Mouse (Mus musculus): ENCODE measurements at regions not wholly inside any gene's neighbourhood (a gene's known extent, or its start where the extent isn't known, plus 50 kb on each side); places are given as distances from the start of the nearest gene placed in this dataset.
A peak's percentile ranks its signal among the peaks of the same experiment; 100 is the strongest.

- Histone ChIP-seq H3K36me3 (ENCODE audit: control insufficient read depth, insufficient read depth, low read length, poor library complexity, severe bottlenecking) (no peaks in the 10 kb centered on the region), H3K9me3 (ENCODE audit: control insufficient read depth, insufficient read depth, low read depth, low read length) (no peaks in the 10 kb centered on the region), H3K4me3 (ENCODE audit: insufficient read depth in 1 of 2, low read depth in 1 of 2, low read length in 2 of 2, poor library complexity in 1 of 2, severe bottlenecking in 1 of 2) (no peak overlapping the region), H3K4me1 (ENCODE audit: control insufficient read depth in 2 of 2, insufficient read depth in 2 of 2, low read length in 2 of 2, poor library complexity in 1 of 2) (peaks cover 4 to 6% of the 10 kb centered on the region in 2 experiments; a peak in 3 of 4 replicates), H3K27ac (ENCODE audit: insufficient read depth, low read depth, low read length, poor library complexity, severe bottlenecking) (no peak overlapping the region; the same call in 1 of the 2 replicates), H3K9ac (ENCODE audit: insufficient read depth, low read depth, low read length, poor library complexity, severe bottlenecking) (no peak overlapping the region)
- in situ Hi-C loops (cut with MboI; ENCODE audit: low sequenced_read_pairs in 2 of 2, unreplicated experiment in 2 of 2), result no loop called here
- peak; percentile 59 for DNase-seq (ENCODE audit: low read depth, low spot score)
- TF ChIP-seq MAFK (IDR thresholded peaks at IDR 0.05; ENCODE audit: insufficient read depth, low read depth, low read length) (no peak), HCFC1 (IDR thresholded peaks at IDR 0.05; ENCODE audit: borderline replicate concordance, insufficient read depth, low read length) (no peak), CHD2 (IDR thresholded peaks at IDR 0.05; ENCODE audit: low read depth, low read length) (no peak), ZNF384 (IDR thresholded peaks at IDR 0.05; ENCODE audit: low read depth, low read length) (no peak), ZC3H11A (IDR thresholded peaks at IDR 0.05; ENCODE audit: borderline replicate concordance, low read depth, low read length) (no peak)
Observed at GRCm38 (mm10) chr11:71597709-71598108, 152.0 kb upstream of the Wscd1 start.

- DNase-seq (ENCODE audit: low read depth, low spot score), result no peak
- Histone ChIP-seq H3K9me3 (ENCODE audit: control insufficient read depth, insufficient read depth, low read depth, low read length) (no peaks in the 10 kb centered on the region), H3K4me1 (ENCODE audit: control insufficient read depth in 2 of 2, insufficient read depth in 2 of 2, low read length in 2 of 2, poor library complexity in 1 of 2) (no peaks in the 10 kb centered on the region), H3K36me3 (ENCODE audit: control insufficient read depth, insufficient read depth, low read length, poor library complexity, severe bottlenecking) (no peaks in the 10 kb centered on the region), H3K4me3 (ENCODE audit: insufficient read depth in 1 of 2, low read depth in 1 of 2, low read length in 2 of 2, poor library complexity in 1 of 2, severe bottlenecking in 1 of 2) (no peak overlapping the region), H3K9ac (ENCODE audit: insufficient read depth, low read depth, low read length, poor library complexity, severe bottlenecking) (no peak overlapping the region), H3K27ac (ENCODE audit: insufficient read depth, low read depth, low read length, poor library complexity, severe bottlenecking) (no peak overlapping the region)
- in situ Hi-C loops (cut with MboI; ENCODE audit: low sequenced_read_pairs in 2 of 2, unreplicated experiment in 2 of 2), result no loop called here
- TF ChIP-seq MAFK (IDR thresholded peaks at IDR 0.05; ENCODE audit: insufficient read depth, low read depth, low read length) (no peak), CHD2 (IDR thresholded peaks at IDR 0.05; ENCODE audit: low read depth, low read length) (no peak), ZNF384 (IDR thresholded peaks at IDR 0.05; ENCODE audit: low read depth, low read length) (no peak), HCFC1 (IDR thresholded peaks at IDR 0.05; ENCODE audit: borderline replicate concordance, insufficient read depth, low read length) (no peak), ZC3H11A (IDR thresholded peaks at IDR 0.05; ENCODE audit: borderline replicate concordance, low read depth, low read length) (no peak)
Observed at GRCm38 (mm10) chr11:71610782-71611181, 138.9 kb upstream of the Wscd1 start.

- Histone ChIP-seq H3K36me3 (ENCODE audit: control insufficient read depth, insufficient read depth, low read length, poor library complexity, severe bottlenecking) (no peaks in the 10 kb centered on the region), H3K4me3 (ENCODE audit: insufficient read depth in 1 of 2, low read depth in 1 of 2, low read length in 2 of 2, poor library complexity in 1 of 2, severe bottlenecking in 1 of 2) (no peak overlapping the region), H3K27ac (ENCODE audit: insufficient read depth, low read depth, low read length, poor library complexity, severe bottlenecking) (no peak overlapping the region), H3K9me3 (ENCODE audit: control insufficient read depth, insufficient read depth, low read depth, low read length) (no peaks in the 10 kb centered on the region), H3K9ac (ENCODE audit: insufficient read depth, low read depth, low read length, poor library complexity, severe bottlenecking) (no peak overlapping the region), H3K4me1 (ENCODE audit: control insufficient read depth in 2 of 2, insufficient read depth in 2 of 2, low read length in 2 of 2, poor library complexity in 1 of 2) (no peaks in the 10 kb centered on the region)
- in situ Hi-C loops (cut with MboI; ENCODE audit: low sequenced_read_pairs in 2 of 2, unreplicated experiment in 2 of 2), result no loop called here
- TF ChIP-seq ZC3H11A (IDR thresholded peaks at IDR 0.05; ENCODE audit: borderline replicate concordance, low read depth, low read length) (no peak), HCFC1 (IDR thresholded peaks at IDR 0.05; ENCODE audit: borderline replicate concordance, insufficient read depth, low read length) (no peak), ZNF384 (IDR thresholded peaks at IDR 0.05; ENCODE audit: low read depth, low read length) (no peak), CHD2 (IDR thresholded peaks at IDR 0.05; ENCODE audit: low read depth, low read length) (no peak), MAFK (IDR thresholded peaks at IDR 0.05; ENCODE audit: insufficient read depth, low read depth, low read length) (no peak)
- DNase-seq (ENCODE audit: low read depth, low spot score), result no peak
Observed at GRCm38 (mm10) chr11:71615526-71615925, 134.2 kb upstream of the Wscd1 start.

GRCm38 (mm10) chr11:71625501-71626191 is 124.1 kb upstream of the Wscd1 start:
- no peak for DNase-seq (ENCODE audit: low read depth, low spot score)
- H3K4me3 ChIP-seq (ENCODE audit: insufficient read depth in 1 of 2, low read depth in 1 of 2, low read length in 2 of 2, poor library complexity in 1 of 2, severe bottlenecking in 1 of 2), result no peak overlapping the region
- in situ Hi-C loops (cut with MboI; ENCODE audit: low sequenced_read_pairs in 2 of 2, unreplicated experiment in 2 of 2), result no loop called here
- no peaks in the 10 kb centered on the region for H3K9me3 ChIP-seq (ENCODE audit: control insufficient read depth, insufficient read depth, low read depth, low read length)
- no peaks in the 10 kb centered on the region for H3K36me3 ChIP-seq (ENCODE audit: control insufficient read depth, insufficient read depth, low read length, poor library complexity, severe bottlenecking)
- no peak overlapping the region for H3K27ac ChIP-seq (ENCODE audit: insufficient read depth, low read depth, low read length, poor library complexity, severe bottlenecking)
- no peak for TF ChIP-seq HCFC1 (IDR thresholded peaks at IDR 0.05; ENCODE audit: borderline replicate concordance, insufficient read depth, low read length)
- no peak for TF ChIP-seq ZC3H11A (IDR thresholded peaks at IDR 0.05; ENCODE audit: borderline replicate concordance, low read depth, low read length)
- TF ChIP-seq CHD2 (IDR thresholded peaks at IDR 0.05; ENCODE audit: low read depth, low read length), result no peak
- no peak for TF ChIP-seq MAFK (IDR thresholded peaks at IDR 0.05; ENCODE audit: insufficient read depth, low read depth, low read length)
- TF ChIP-seq ZNF384 (IDR thresholded peaks at IDR 0.05; ENCODE audit: low read depth, low read length), result no peak
- H3K4me1 ChIP-seq (ENCODE audit: control insufficient read depth in 2 of 2, insufficient read depth in 2 of 2, low read length in 2 of 2, poor library complexity in 1 of 2), result no peaks in the 10 kb centered on the region
- H3K9ac ChIP-seq (ENCODE audit: insufficient read depth, low read depth, low read length, poor library complexity, severe bottlenecking), result no peak overlapping the region
